Mouse (Mus musculus): ENCODE measurements around the gene Gm815. TPM values are rescaled to one million over a fixed set of nuclear protein-coding genes. Genes with fewer than 3 reads are reported as not detected.

Gm815 gene
- polyA plus RNA-seq, 1 experiment = not detected

DNA sequence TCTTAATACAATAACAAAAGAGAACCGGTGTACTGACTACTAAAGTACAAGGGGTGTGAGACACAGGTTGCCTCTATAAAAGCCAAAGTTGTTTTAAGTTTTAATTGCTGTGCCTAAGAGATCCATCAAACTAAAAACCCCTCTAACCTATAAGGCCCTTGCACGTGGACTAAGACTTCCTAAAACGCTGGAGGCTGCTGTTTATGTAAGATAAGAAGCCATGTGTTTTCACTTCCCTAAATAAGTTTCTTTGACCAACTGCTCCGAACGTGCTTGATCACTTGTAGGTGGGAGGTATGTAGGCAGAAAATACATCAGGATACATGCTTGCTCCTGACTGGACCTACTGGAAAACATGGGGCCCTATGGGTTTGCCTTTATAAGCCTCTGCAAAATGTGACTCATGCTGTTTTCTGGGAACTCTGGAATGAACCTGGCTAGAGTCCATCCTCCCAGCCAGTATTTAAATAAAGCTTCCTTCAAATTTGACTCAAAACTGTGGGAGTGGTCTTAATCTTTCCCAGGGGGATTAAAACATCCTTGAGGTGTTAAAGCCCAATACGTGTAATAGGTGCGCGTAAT is 31.9 kb upstream of the Gm815 start:
- 86% methylated on average over 8 of the region's 8 CpGs for WGBS
- TF ChIP-seq CTCF (IDR thresholded peaks at IDR 0.05; ENCODE audit: insufficient read depth, low read depth, low read length) (no peak), POLR2A (IDR thresholded peaks at IDR 0.05; ENCODE audit: insufficient read depth, low read depth, low read length) (no peak)
- H3K27ac ChIP-seq (ENCODE audit: insufficient read depth, low read depth, low read length) = no peak overlapping the region
- no peaks in the 10 kb centered on the region for H3K4me1 ChIP-seq (ENCODE audit: control insufficient read depth, insufficient read depth, low read length)
- no peak overlapping the region for H3K4me3 ChIP-seq (ENCODE audit: insufficient read depth, low read depth, low read length)

DNA sequence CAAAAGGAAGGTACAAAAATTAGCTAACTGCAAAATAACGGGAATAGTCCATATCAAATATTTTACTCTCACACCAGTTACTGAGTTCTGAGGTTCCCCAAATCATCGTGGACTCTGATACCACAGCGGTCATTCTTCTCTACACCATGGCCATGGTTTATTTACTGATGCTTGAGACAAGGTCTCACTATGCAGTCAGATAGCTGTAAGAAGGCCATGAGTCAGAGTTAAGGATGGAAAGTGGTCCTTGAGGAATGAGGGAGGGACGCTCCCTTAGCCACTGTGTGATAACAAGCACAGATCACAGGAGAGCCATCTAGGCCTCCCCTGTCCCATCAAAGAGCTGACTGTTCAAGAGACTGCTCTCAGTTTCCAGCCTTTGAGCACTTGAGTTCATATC is 31.0 kb upstream of the Gm815 start:
- no peak overlapping the region for H3K4me3 ChIP-seq (ENCODE audit: insufficient read depth, low read depth, low read length)
- H3K27ac ChIP-seq (ENCODE audit: insufficient read depth, low read depth, low read length) = no peak overlapping the region
- WGBS = 97% methylated on average over 4 of the region's 4 CpGs
- H3K4me1 ChIP-seq (ENCODE audit: control insufficient read depth, insufficient read depth, low read length) = no peaks in the 10 kb centered on the region
- TF ChIP-seq POLR2A (IDR thresholded peaks at IDR 0.05; ENCODE audit: insufficient read depth, low read depth, low read length) = no peak
- TF ChIP-seq CTCF (IDR thresholded peaks at IDR 0.05; ENCODE audit: insufficient read depth, low read depth, low read length) = no peak

DNA sequence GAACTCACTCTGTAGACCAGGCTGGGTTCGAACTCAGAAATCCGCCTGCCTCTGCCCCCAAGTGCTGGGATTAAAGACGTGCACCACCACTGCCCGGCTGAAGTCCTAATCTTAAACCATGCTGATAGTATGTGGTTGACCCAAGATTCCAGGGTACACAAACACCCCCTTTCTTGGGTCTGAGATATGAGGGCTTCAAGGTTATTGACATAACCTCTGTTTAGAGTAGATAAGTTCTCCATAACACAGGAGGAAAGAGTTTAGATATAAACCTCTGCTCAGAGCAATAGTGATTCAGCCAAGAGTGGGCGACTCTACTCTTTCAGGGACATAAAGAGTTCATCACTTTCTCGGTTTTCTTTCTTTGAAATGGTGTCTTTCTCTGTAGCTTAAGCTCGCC is 30.5 kb upstream of the Gm815 start:
- no peak overlapping the region for H3K4me3 ChIP-seq (ENCODE audit: insufficient read depth, low read depth, low read length)
- WGBS = 88% methylated on average over 7 of the region's 7 CpGs
- H3K27ac ChIP-seq (ENCODE audit: insufficient read depth, low read depth, low read length) = no peak overlapping the region
- TF ChIP-seq CTCF (IDR thresholded peaks at IDR 0.05; ENCODE audit: insufficient read depth, low read depth, low read length) (no peak), POLR2A (IDR thresholded peaks at IDR 0.05; ENCODE audit: insufficient read depth, low read depth, low read length) (no peak)
- H3K4me1 ChIP-seq (ENCODE audit: control insufficient read depth, insufficient read depth, low read length) = no peaks in the 10 kb centered on the region

DNA sequence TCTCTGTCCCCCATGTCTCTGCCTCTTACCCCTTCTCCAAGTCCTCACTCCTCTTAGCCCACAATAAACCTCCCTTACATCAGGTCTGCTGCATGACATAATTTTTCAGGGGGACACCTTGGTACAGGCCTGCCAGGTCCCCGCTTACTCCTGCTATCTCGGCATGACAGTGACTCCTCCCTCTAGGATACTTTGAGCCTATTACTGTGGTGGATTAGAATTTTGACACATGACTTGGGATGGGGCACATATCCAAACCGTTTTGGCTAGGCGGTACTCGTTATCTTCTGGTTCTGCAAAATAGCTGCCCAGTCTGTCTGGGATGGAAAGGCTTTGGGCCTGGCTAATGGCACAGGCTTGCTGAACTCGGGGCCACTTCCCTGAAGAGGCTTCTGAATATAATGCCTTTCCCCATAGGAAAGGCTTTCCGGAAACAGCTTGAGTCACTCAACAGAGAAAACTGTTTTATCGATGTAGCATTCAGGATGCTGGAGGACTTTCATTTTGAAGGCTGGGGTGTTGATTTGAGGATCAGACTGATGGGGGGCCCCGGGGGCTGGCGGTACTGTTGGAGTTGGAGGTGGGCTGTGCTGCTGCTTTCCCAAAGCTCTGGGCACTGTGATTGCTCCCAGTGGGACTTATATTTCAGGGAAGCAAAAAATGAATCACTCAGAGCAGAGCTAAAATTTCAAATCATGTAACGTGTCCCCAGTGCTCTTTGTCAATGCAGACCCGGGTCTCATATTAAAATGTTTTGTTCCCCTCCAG is 27.1 kb upstream of the Gm815 start:
- TF ChIP-seq POLR2A (IDR thresholded peaks at IDR 0.05; ENCODE audit: insufficient read depth, low read depth, low read length) = no peak
- TF ChIP-seq CTCF (IDR thresholded peaks at IDR 0.05; ENCODE audit: insufficient read depth, low read depth, low read length) = no peak
- Histone ChIP-seq H3K27ac (ENCODE audit: insufficient read depth, low read depth, low read length) (no peak overlapping the region), H3K4me3 (ENCODE audit: insufficient read depth, low read depth, low read length) (no peak overlapping the region), H3K4me1 (ENCODE audit: control insufficient read depth, insufficient read depth, low read length) (0 out of 2 replicates have a peak, but pooled peaks cover 1% of the 10 kb centered on the region)
- WGBS = 77% methylated on average over 12 of the region's 12 CpGs

DNA sequence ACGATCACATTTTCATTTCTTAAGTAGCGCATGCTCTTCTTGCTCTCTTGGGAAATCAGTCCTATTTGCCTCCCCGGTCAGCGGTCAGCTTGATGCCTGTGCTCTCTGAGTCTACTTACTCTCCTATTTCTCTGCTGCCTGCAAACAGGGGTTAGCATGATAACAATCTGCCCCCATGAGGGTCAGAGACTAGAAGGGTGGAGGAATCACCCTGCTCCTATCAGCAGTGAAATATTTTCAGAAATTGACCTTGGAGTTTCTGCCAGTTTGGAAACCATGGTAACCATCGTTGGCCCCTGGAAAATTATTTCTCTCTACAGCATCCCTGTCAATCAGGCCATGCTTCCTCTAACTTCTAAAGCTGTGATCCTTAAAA is 26.5 kb upstream of the Gm815 start:
- TF ChIP-seq CTCF (IDR thresholded peaks at IDR 0.05; ENCODE audit: insufficient read depth, low read depth, low read length) = no peak
- H3K4me1 ChIP-seq (ENCODE audit: control insufficient read depth, insufficient read depth, low read length) = 0 out of 2 replicates have a peak, but pooled peaks cover 2% of the 10 kb centered on the region
- no peak overlapping the region for H3K27ac ChIP-seq (ENCODE audit: insufficient read depth, low read depth, low read length)
- H3K4me3 ChIP-seq (ENCODE audit: insufficient read depth, low read depth, low read length) = no peak overlapping the region
- WGBS = 83% methylated on average over 5 of the region's 5 CpGs

DNA sequence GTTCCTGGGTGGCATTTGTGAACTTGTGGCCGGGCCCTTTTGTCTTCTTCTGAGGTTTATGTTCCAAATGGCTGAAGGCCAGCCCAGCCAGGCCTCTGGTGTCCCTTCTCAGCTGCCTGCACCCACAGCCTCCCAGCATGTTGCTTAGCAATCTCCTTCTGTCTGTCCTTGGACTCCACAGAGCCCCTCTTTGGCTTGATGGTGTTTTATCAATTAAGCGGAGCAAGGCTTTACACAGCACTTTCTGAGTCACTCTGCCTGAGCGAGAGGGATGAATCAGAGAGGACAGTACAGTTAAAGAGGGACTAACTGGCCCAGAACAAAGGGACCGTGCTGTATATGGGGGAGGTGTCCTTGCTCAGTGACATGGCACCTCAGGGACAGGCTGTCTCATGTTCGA is 22.0 kb upstream of the Gm815 start:
- H3K4me3 ChIP-seq (ENCODE audit: insufficient read depth, low read depth, low read length) = no peak overlapping the region
- H3K4me1 ChIP-seq (ENCODE audit: control insufficient read depth, insufficient read depth, low read length) = peaks cover 4% of the 10 kb centered on the region; the same call in 1 of the 2 replicates
- 52% methylated on average over 5 of the region's 5 CpGs for WGBS
- H3K27ac ChIP-seq (ENCODE audit: insufficient read depth, low read depth, low read length) = no peak overlapping the region
- TF ChIP-seq POLR2A (IDR thresholded peaks at IDR 0.05; ENCODE audit: insufficient read depth, low read depth, low read length) (no peak), CTCF (IDR thresholded peaks at IDR 0.05; ENCODE audit: insufficient read depth, low read depth, low read length) (no peak)

DNA sequence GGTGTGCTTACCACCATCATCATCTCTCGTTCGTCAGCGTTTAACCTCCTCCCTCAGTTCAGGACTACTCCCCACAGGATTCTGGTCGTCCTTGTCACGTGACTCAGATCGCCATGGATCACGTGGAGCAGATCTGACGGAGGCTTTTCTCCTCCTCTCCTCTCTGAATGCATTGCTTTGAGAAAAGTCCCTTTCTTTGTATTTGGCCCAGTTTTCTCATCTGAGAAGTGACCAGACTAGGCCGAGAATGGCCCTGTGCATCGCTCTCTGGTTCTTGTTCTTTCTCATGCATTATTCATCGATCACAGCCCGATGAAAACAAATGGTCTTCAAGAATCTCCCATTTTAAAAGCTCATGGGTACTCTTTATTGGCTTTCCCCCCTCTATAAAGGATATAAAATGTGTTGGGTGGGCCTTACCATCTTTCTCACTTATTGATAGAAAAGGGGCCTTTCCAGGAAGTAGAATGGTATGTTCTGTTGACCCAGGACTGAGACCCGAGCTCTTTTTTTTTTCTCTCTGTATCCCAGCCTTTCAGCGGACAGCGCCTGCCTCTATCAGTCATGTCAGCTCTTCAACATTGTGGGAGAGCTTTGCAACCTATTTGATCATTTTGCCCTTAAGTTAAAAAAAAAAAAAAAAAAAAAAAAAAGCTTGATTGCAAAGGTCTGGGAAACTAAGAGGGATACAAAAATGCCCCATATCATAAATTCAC is 20.5 kb upstream of the Gm815 start:
- TF ChIP-seq POLR2A (IDR thresholded peaks at IDR 0.05; ENCODE audit: insufficient read depth, low read depth, low read length) (no peak), CTCF (IDR thresholded peaks at IDR 0.05; ENCODE audit: insufficient read depth, low read depth, low read length) (no peak)
- WGBS = 91% methylated on average over 15 of the region's 15 CpGs
- Histone ChIP-seq H3K4me3 (ENCODE audit: insufficient read depth, low read depth, low read length) (no peak overlapping the region), H3K4me1 (ENCODE audit: control insufficient read depth, insufficient read depth, low read length) (peaks cover 4% of the 10 kb centered on the region; the same call in 1 of the 2 replicates), H3K27ac (ENCODE audit: insufficient read depth, low read depth, low read length) (no peak overlapping the region)

DNA sequence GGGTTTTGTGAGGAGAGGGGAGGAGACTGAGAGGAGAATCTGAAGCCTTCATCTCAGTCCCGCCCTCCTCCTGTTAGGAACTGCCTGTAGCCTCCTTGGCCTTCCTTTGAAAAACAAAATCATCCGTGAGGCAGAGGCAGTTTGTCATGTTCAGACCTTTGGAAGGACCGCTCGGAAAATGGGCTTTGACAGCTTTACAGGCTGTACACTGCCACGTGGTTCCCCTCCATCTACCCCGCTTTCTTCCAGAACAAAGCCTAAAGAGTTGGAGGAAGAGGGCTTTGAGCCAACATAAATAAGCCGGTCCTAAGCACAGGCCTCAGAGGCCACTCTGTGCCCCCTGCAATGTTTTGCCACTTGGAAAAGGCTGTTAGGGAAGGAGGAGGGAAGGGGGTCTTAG is 19.9 kb upstream of the Gm815 start:
- Histone ChIP-seq H3K4me3 (ENCODE audit: insufficient read depth, low read depth, low read length) (no peak overlapping the region), H3K27ac (ENCODE audit: insufficient read depth, low read depth, low read length) (no peak overlapping the region), H3K4me1 (ENCODE audit: control insufficient read depth, insufficient read depth, low read length) (peaks cover 4% of the 10 kb centered on the region; the same call in 1 of the 2 replicates)
- 65% methylated on average over 7 of the region's 7 CpGs for WGBS
- TF ChIP-seq CTCF (IDR thresholded peaks at IDR 0.05; ENCODE audit: insufficient read depth, low read depth, low read length) (no peak), POLR2A (IDR thresholded peaks at IDR 0.05; ENCODE audit: insufficient read depth, low read depth, low read length) (no peak)

DNA sequence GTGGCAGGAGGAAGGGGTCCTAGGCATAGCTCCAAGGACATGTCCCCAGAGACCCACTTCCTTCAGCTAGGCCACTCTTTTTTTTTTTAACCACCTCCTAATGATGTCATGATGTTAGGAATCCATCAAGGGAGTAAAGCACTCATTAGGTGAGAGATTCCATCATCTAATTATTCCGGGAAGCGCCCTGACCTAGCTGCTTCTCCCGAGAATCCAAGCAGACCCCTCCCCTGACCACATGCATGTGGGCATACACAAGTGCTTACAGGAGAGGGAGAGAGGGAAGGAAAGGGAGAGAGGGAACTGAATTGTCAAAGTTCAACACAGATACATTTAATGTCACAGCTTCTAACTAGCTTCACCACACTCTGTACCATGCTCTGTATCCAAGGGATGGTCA is 16.1 kb upstream of the Gm815 start:
- TF ChIP-seq POLR2A (IDR thresholded peaks at IDR 0.05; ENCODE audit: insufficient read depth, low read depth, low read length) = no peak
- TF ChIP-seq CTCF (IDR thresholded peaks at IDR 0.05; ENCODE audit: insufficient read depth, low read depth, low read length) = no peak
- Histone ChIP-seq H3K27ac (ENCODE audit: insufficient read depth, low read depth, low read length) (no peak overlapping the region), H3K4me1 (ENCODE audit: control insufficient read depth, insufficient read depth, low read length) (peaks cover 5% of the 10 kb centered on the region; the same call in 1 of the 2 replicates), H3K4me3 (ENCODE audit: insufficient read depth, low read depth, low read length) (no peak overlapping the region)
- whole genome bisulfite sequencing = 76% methylated on average over 3 of the region's 3 CpGs

Data from olfactory bulb, adult 2 months (tissue).